Mouse (Mus musculus): Measurements from ENCODE around the gene AW011738.

- TF ChIP-seq EP300 (IDR thresholded peaks at IDR 0.05): no peak
- TF ChIP-seq CTCF (IDR thresholded peaks at IDR 0.05): no peak
Measured at GRCm38 (mm10) chr4:156252140-156252539, 49.0 kb downstream of the AW011738 start.

Measured in lung, postnatal 0 days (tissue).